Comparison of ENCODE assay signal across 20 mouse cellular contexts in the genomic region with DNA sequence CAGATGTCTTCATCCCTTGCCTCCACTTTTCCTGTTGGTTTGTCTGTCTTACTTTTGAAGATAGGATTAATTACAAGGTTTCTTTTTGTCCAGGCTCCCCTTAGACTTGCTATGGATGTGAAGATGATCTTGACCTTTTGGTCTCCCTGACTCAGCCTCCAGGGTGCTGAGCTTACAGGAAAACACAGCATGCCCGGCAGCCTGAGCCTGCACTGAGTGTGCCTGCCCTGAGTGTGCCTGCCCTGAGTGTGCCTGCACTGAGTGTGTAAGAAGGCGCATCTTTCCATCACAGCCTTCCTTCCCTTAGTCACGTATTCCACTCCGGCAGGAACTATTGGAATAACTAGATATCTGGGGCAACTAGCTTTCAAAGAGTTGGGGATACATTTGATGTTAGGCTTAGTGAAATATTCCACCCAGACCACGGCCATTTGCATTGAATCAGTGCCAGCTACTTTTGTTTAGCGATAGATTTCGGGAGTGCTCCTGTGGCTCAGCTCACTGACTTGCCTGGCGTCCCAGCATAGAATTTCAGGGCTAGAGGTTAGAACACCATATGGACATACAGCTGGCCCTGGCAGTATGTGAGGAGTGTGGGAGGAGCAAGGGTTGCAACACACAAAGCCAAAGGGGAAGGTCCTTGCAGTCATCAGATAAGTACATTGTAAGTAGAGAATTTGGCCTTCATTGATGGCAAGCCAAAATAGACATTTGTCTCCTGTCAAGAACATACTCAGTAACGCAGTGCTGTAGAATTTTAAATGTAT. TPM values are rescaled to one million over a fixed set of nuclear protein-coding genes. Genes with fewer than 3 reads are reported as not detected.
DNase-seq lines count a peak whose midpoint lies in the region; ATAC-seq and TF ChIP-seq lines count a peak whose summit lies in the region.
"Had no signal": no experiment of that assay in that cellular context is flagged by ENCODE, and none has a peak within 500 bp of the region (broad histone marks: within the 10 kb centered on the region; RNA-seq: fewer than 3 reads in every experiment).

No protein-coding gene starts in this region.

- H3K9ac ChIP-seq in liver, postnatal 0 days (replicated peaks), result no peak overlapping the region
- H3K9ac ChIP-seq in liver, embryonic 11.5 days (ENCODE audit: low read depth, low read length), result no peak overlapping the region
- H3K9ac ChIP-seq: forebrain, postnatal 0 days; heart, embryonic 15.5 days; limb, embryonic 12.5 days; midbrain, embryonic 15.5 days had no signal

- no peaks in the 10 kb centered on the region for H3K9me3 ChIP-seq in liver, postnatal 0 days (ENCODE audit: low read length)
- H3K9me3 ChIP-seq in liver, embryonic 11.5 days (ENCODE audit: control insufficient read depth, low read length), result no peaks in the 10 kb centered on the region
- H3K9me3 ChIP-seq: heart, embryonic 15.5 days; limb, embryonic 12.5 days; midbrain, embryonic 15.5 days had no signal

- no peak overlapping the region for H3K4me2 ChIP-seq in liver, postnatal 0 days (ENCODE audit: low read depth, low read length)
- H3K4me2 ChIP-seq in liver, embryonic 11.5 days, result no peak overlapping the region
- H3K4me2 ChIP-seq: heart, embryonic 15.5 days; limb, embryonic 12.5 days; midbrain, embryonic 15.5 days had no signal

- H3K27me3 ChIP-seq in liver, postnatal 0 days (ENCODE audit: insufficient read depth, low read length), result no peaks in the 10 kb centered on the region
- no peaks in the 10 kb centered on the region for H3K27me3 ChIP-seq in liver, embryonic 11.5 days (replicated peaks; ENCODE audit: control insufficient read depth, insufficient read depth, low read length)
- H3K27me3 ChIP-seq: heart, embryonic 15.5 days; limb, embryonic 12.5 days; midbrain, embryonic 15.5 days had no signal

- DNase-seq in cerebellum, adult 9-10 months, result peak; percentile 20
- DNase-seq in cerebellum, adult 8-10 months, result no peak
- DNase-seq in liver, postnatal 0 days, result peak; percentile 33
- no peak for DNase-seq in liver, embryonic 11.5 days (ENCODE audit: low spot score)
- peak; percentile 37 for DNase-seq in adrenal gland, postnatal 25 days
- DNase-seq in T-cell, adult 2 months (ENCODE audit: low spot score), result no peak
- DNase-seq: B cell, adult 2 months; embryo, embryonic 11 days; forebrain, postnatal 0 days; gastrocnemius, postnatal 10 days; kidney, adult 2 months; lung, postnatal 36 days; right cerebral cortex, postnatal 4 days; thymus, adult 2 months had no signal

- no peak overlapping the region for H3K27ac ChIP-seq in liver, postnatal 0 days (ENCODE audit: low read depth)
- no peak overlapping the region for H3K27ac ChIP-seq in liver, embryonic 11.5 days (ENCODE audit: low read depth, low read length)
- H3K27ac ChIP-seq: heart, embryonic 15.5 days; limb, embryonic 12.5 days; midbrain, embryonic 15.5 days had no signal

- WGBS in liver, postnatal 0 days (ENCODE audit: insufficient replicate concordance), result 66% methylated on average over 9 of the region's 9 CpGs
- WGBS in liver, embryonic 11.5 days, result 84% methylated on average over 9 of the region's 9 CpGs

- TF ChIP-seq EP300 in liver, postnatal 0 days (IDR thresholded peaks at IDR 0.05; ENCODE audit: low read depth), result no peak

- H3K36me3 ChIP-seq in liver, postnatal 0 days (replicated peaks; ENCODE audit: insufficient read depth, low read length), result no peaks in the 10 kb centered on the region
- no peaks in the 10 kb centered on the region for H3K36me3 ChIP-seq in liver, embryonic 11.5 days (ENCODE audit: control insufficient read depth, insufficient read depth, low read length)
- H3K36me3 ChIP-seq: heart, embryonic 15.5 days; limb, embryonic 12.5 days; midbrain, embryonic 15.5 days had no signal

- H3K4me3 ChIP-seq in liver, postnatal 0 days (ENCODE audit: low read depth, low read length), result no peak overlapping the region
- H3K4me3 ChIP-seq in liver, embryonic 11.5 days (ENCODE audit: low read depth, low read length), result no peak overlapping the region
- H3K4me3 ChIP-seq: heart, embryonic 15.5 days; limb, embryonic 12.5 days; midbrain, embryonic 15.5 days had no signal

- peaks cover 14% of the 10 kb centered on the region for H3K4me1 ChIP-seq in liver, postnatal 0 days (ENCODE audit: insufficient read depth)
- H3K4me1 ChIP-seq in liver, embryonic 11.5 days (replicated peaks; ENCODE audit: control insufficient read depth, insufficient read depth, low read length), result peaks cover 16% of the 10 kb centered on the region

- TF ChIP-seq CTCF in liver, postnatal 0 days (IDR thresholded peaks at IDR 0.05; ENCODE audit: low read depth), result no peak

- no peak for ATAC-seq in liver, postnatal 0 days
- no peak for ATAC-seq in liver, embryonic 11.5 days (replicated peaks; ENCODE audit: low FRiP score)
- peak; percentile 61 for ATAC-seq in megakaryocyte progenitor cell, adult 5-6 weeks (replicated peaks; ENCODE audit: poor library complexity)
- ATAC-seq in activated CD4-positive, CD25-positive, alpha-beta regulatory T cell, adult 4 months, result no peak
- ATAC-seq: forebrain, postnatal 0 days; hindbrain, embryonic 16.5 days; midbrain, embryonic 15.5 days had no signal

RNA-seq across cellular contexts. Expression of a gene that starts 2.5 kb away (rescaled TPM):
- 3.8 and 4.7 TPM in 2 replicates for polyA plus RNA-seq in liver, postnatal 0 days (2015; fragmentation: Nextera tagmentation; extraction: Ambion mirVana)
- 26.2 and 28.3 TPM in 2 replicates for polyA plus RNA-seq in liver, embryonic 11.5 days (2014; fragmentation: Nextera tagmentation; extraction: Ambion mirVana)
- total RNA-seq in adrenal gland, postnatal 25 days (2021), result 25.9 and 28.0 TPM in 2 replicates
- total RNA-seq in megakaryocyte progenitor cell, adult 5-6 weeks (2015), result 38.0 and 41.5 TPM in 2 replicates
- total RNA-seq in megakaryocyte progenitor cell, adult 5-6 weeks (2017), result 79.6 and 86.3 TPM in 2 replicates
- 10 to 100 TPM; 14.0 to 15.2 TPM for polyA plus RNA-seq in activated CD4-positive, CD25-positive, alpha-beta regulatory T cell, adult 4 months (2017; shearing (Covaris generic))

Comparison
In these comparisons a context has a peak if more than half of its experiments do, and no peak if none do; other contexts are left out.
1. DNase-seq: peak in cerebellum, adult 9-10 months (single experiment), liver, postnatal 0 days (single experiment) and adrenal gland, postnatal 25 days (single experiment); none in cerebellum, adult 8-10 months (single experiment), liver, embryonic 11.5 days (single experiment) and T-cell, adult 2 months (single experiment).